ENCODE assay signal across 1 mouse cellular context in the genomic region with DNA sequence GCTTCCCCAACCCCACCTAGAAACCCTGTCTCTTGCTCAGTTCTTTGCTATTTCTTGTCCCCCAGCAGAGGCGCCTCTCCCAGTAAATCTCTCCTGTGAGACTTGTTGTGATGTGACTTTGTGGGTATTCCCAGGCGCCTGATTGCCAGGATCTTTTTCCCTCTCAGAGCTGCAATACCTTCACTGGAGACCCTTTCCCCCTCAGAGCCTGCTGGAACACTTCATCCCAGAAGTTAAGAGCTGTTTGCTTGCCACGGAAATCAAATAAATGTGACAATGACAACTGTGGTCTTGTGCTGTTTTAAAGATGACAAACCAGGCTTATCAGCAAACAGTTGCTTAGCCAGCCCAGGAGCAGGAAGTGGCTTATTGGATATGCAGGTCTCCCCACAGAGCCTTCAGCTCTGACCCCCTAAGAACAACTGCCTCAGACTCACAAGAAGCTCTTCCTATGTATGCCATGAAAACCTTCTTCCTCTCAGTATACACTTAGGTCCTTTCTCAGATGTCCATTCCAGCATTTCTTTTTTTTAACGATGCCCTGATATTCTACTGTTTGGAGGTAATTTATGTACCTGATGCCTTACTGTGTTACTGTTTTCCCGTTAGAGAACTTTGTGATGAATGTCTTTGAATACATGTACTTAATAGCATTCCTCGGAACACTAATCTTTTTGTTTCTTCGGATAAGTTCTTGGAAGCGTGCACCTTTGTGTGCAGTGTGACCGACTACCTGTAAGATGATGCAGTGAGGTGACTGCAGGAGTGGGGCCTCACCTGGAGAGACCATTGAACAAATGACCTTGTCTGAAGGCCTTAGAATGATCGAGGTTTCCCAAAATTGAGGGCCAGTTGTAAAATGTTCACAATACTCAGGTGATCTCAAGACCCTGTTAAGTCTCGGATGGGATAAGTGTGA.
TF ChIP-seq lines count a peak whose summit lies in the region.

No protein-coding gene starts in this region.

TF ChIP-seq in MEL, 35 proteins besides CTCF, POLR2A, EP300 and RAD21 (continued from another document):
- TF ChIP-seq TBP (IDR thresholded peaks at IDR 0.05; ENCODE audit: low read depth, low read length) (peak; percentile 73; the same call in 1 of the 2 replicates), POLR2AphosphoS2 (IDR thresholded peaks at IDR 0.05; ENCODE audit: low read length) (no peak; the same call in 1 of the 2 replicates), TAL1 (IDR thresholded peaks at IDR 0.05; ENCODE audit: low read length) (peak; percentile 71), MAFK (IDR thresholded peaks at IDR 0.05; ENCODE audit: borderline replicate concordance, low read depth, low read length) (no peak), MEF2A (IDR thresholded peaks at IDR 0.05; ENCODE audit: extremely low read depth, insufficient replicate concordance, low read depth, low read length, poor library complexity, severe bottlenecking) (no peak; the same call in 1 of the 2 replicates), MYB (IDR thresholded peaks at IDR 0.05; ENCODE audit: low read depth, low read length) (peak; percentile 24; the same call in 1 of the 2 replicates), GABPA (IDR thresholded peaks at IDR 0.05; ENCODE audit: low read depth, low read length) (no peak), MAX (IDR thresholded peaks at IDR 0.05; ENCODE audit: low read length) (peak; percentile 18; the same call in 1 of the 2 replicates), ETS1 (IDR thresholded peaks at IDR 0.05; ENCODE audit: low read depth, low read length) (peak; percentile 75), GATA1 (IDR thresholded peaks at IDR 0.05; ENCODE audit: low read depth, low read length) (peak; percentile 89), TCF12 (IDR thresholded peaks at IDR 0.05; ENCODE audit: low read depth, low read length) (peak; percentile 59)
